Mouse (Mus musculus): Measurements from ENCODE around the gene Vmn1r132. TPM values are rescaled to one million over a fixed set of nuclear protein-coding genes. Genes with fewer than 3 reads are reported as not detected.
"Not testable (repeated sequence)": the region's sequence is repeated elsewhere in the genome, so short reads cannot be mapped to it uniquely, and the experiment has no call there.

Gene Vmn1r132
- polyA plus RNA-seq (2015; fragmentation: Nextera tagmentation; extraction: Ambion mirVana) = not detected in 2 replicates

DNA sequence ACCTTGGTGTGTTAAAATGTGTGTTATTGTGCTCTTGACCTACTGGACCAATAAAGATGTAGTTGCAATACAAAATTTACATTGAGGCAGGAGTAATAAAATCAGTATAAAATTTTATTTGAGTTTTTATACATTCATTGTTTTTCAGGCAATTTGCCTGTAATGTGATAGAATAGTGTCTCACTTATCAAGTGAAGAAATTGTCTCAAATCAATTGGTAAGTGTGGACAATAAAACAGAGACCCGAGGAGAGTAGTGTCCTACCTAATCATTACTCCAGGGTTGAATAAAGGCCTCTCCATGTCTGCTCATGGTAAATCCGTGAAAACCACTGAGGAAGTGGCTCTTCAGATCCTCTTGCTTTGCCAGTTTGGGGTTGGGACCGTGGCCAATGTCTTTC, at the start of gene Vmn1r132:
Gene Vmn1r132 (plus strand): TSS at position 301 of the 400 bp plus-strand sequence.
- H3K27me3 ChIP-seq; ATAC-seq (ENCODE audit: low read depth): not testable (repeated sequence)
- no CpG with 5 or more reads among the region's 3 CpGs for WGBS

More for the DNA sequence above, at the start of gene Vmn1r132:
- not testable (repeated sequence) for H3K4me3 ChIP-seq; H3K4me1 ChIP-seq (replicated peaks); H3K36me3 ChIP-seq; H3K27ac ChIP-seq (replicated peaks); H3K9ac ChIP-seq; H3K9me3 ChIP-seq; H3K4me2 ChIP-seq

Other genes with a start within 250 kb of the Vmn1r132 start
- not detected in 2 replicates for gene Gm6882, start 181.3 kb upstream of the Vmn1r132 start, polyA plus RNA-seq (2015; fragmentation: Nextera tagmentation; extraction: Ambion mirVana)
- not detected in 2 replicates for gene Vmn1r130, start 102.3 kb upstream of the Vmn1r132 start, polyA plus RNA-seq (2015; fragmentation: Nextera tagmentation; extraction: Ambion mirVana)
- gene Vmn1r131, start 68.0 kb upstream of the Vmn1r132 start, polyA plus RNA-seq (2015; fragmentation: Nextera tagmentation; extraction: Ambion mirVana) = not detected in 2 replicates
- gene Gm4175, start 147.4 kb downstream of the Vmn1r132 start, polyA plus RNA-seq (2015; fragmentation: Nextera tagmentation; extraction: Ambion mirVana) = not detected in 2 replicates
- not detected in 2 replicates for gene Gm4177, start 182.6 kb downstream of the Vmn1r132 start, polyA plus RNA-seq (2015; fragmentation: Nextera tagmentation; extraction: Ambion mirVana)
- gene Vmn1r135, start 218.3 kb downstream of the Vmn1r132 start, polyA plus RNA-seq (2015; fragmentation: Nextera tagmentation; extraction: Ambion mirVana) = not detected in 2 replicates
- not detected in 2 replicates for gene Gm5725, start 230.2 kb downstream of the Vmn1r132 start, polyA plus RNA-seq (2015; fragmentation: Nextera tagmentation; extraction: Ambion mirVana)

All from neural tube, embryonic 13.5 days (tissue).